Mouse (Mus musculus) kidney, adult 10 weeks (tissue): ENCODE data around the gene Pola1. TPM values are rescaled to one million over a fixed set of nuclear protein-coding genes. Genes with fewer than 3 reads are reported as not detected.

ENCODE experiments used
- polyA plus RNA-seq: library from polyadenylated mRNA; stranded (reverse); fragments of 350-450 nt; fragmentation: Illumina TruSeq; extraction: RNeasy Lipid Tissue Mini Kit (QIAGEN cat#74804); gene quantifications from one replicate; pipeline ENCODE4 v1.2.3, GENCODE M21; 2014; ENCODE audit warnings: low read depth, low replicate concordance

Pola1 gene
- polyA plus RNA-seq = 8.6 TPM

GRCm38 (mm10) chrX:93631657-93632449 is at the start of gene Pola1:
Gene Pola1, minus strand, starts transcription at chrX:93632155.

GRCm38 (mm10) chrX:93654218-93655002 is 22.5 kb upstream of the Pola1 start, which contains the start of gene Pcyt1b:
Gene Pcyt1b, plus strand, starts transcription at chrX:93654863.

GRCm38 (mm10) chrX:93286291-93286893 is 345.6 kb downstream of the Pola1 start, which contains the start of gene Arx:
Gene Arx, plus strand, starts transcription at chrX:93286445.

Other genes with a start within 250 kb of the Pola1 start
- not detected for gene Pcyt1b, start 22.7 kb upstream of the Pola1 start, polyA plus RNA-seq
- gene Pdk3, start 200.0 kb upstream of the Pola1 start, polyA plus RNA-seq = 127 TPM